ENCODE assay signal across 12 mouse cellular contexts in genomic region chr3:127527465-127528034, GRCm38 (mm10). TPM values are rescaled to one million over a fixed set of nuclear protein-coding genes. Genes with fewer than 3 reads are reported as not detected.
DNase-seq lines count a peak whose midpoint lies in the region; ATAC-seq and TF ChIP-seq lines count a peak whose summit lies in the region.
"Had no signal": no experiment of that assay in that cellular context is flagged by ENCODE, and none has a peak within 500 bp of the region (broad histone marks: within the 10 kb centered on the region; RNA-seq: fewer than 3 reads in every experiment).

No protein-coding gene starts in this region.

- no peak overlapping the region for H3K4me2 ChIP-seq in heart, embryonic 11.5 days
- H3K4me2 ChIP-seq in neural tube, embryonic 15.5 days: no peak overlapping the region
- H3K4me2 ChIP-seq: embryonic facial prominence, embryonic 15.5 days; limb, embryonic 13.5 days had no signal

- ATAC-seq in heart, embryonic 11.5 days (replicated peaks; ENCODE audit: insufficient number of reproducible peaks, low FRiP score, low TSS enrichment): no peak
- no peak for ATAC-seq in neural tube, embryonic 15.5 days (ENCODE audit: low FRiP score)

- no peaks in the 10 kb centered on the region for H3K9me3 ChIP-seq in heart, embryonic 11.5 days (replicated peaks; ENCODE audit: control insufficient read depth, low read length)
- H3K9me3 ChIP-seq in neural tube, embryonic 15.5 days (replicated peaks): no peaks in the 10 kb centered on the region
- no peaks in the 10 kb centered on the region for H3K9me3 ChIP-seq in limb, embryonic 10.5 days (replicated peaks)
- H3K9me3 ChIP-seq: embryonic facial prominence, embryonic 15.5 days; limb, embryonic 13.5 days had no signal

- peak; percentile 68 to 79 for DNase-seq in heart, adult 18-20 months
- DNase-seq in lung, postnatal 36 days: peak; percentile 2
- no peak for DNase-seq in lung, adult 2 months
- DNase-seq in cerebellum, postnatal 14 days: peak; percentile 20
- peak; percentile 20 to 36 for DNase-seq in layer of hippocampus, adult 8-10 months (ENCODE audit: low spot score in 2 of 2)
- no peak for DNase-seq in limb, embryonic 10.5 days (ENCODE audit: low spot score)
- DNase-seq: kidney, adult 18-20 months; midbrain, embryonic 14.5 days had no signal

- no peaks in the 10 kb centered on the region for H3K27me3 ChIP-seq in heart, embryonic 11.5 days (ENCODE audit: control insufficient read depth, insufficient read depth, low read length)
- H3K27me3 ChIP-seq in neural tube, embryonic 15.5 days (replicated peaks): no peaks in the 10 kb centered on the region
- H3K27me3 ChIP-seq in limb, embryonic 10.5 days (ENCODE audit: low read depth, poor library complexity, severe bottlenecking): no peaks in the 10 kb centered on the region
- H3K27me3 ChIP-seq: embryonic facial prominence, embryonic 15.5 days; limb, embryonic 13.5 days had no signal

- H3K9ac ChIP-seq in heart, embryonic 11.5 days (ENCODE audit: low read depth, low read length): no peak overlapping the region
- H3K9ac ChIP-seq in neural tube, embryonic 15.5 days (replicated peaks): no peak overlapping the region
- H3K9ac ChIP-seq: embryonic facial prominence, embryonic 15.5 days; limb, embryonic 13.5 days had no signal

- 66% methylated on average over 5 of the region's 5 CpGs for WGBS in heart, embryonic 11.5 days (ENCODE audit: insufficient replicate concordance)
- 71% methylated on average over 5 of the region's 5 CpGs for WGBS in lung, adult 2 months
- WGBS in neural tube, embryonic 15.5 days: 73% methylated on average over 5 of the region's 5 CpGs
- WGBS in limb, embryonic 10.5 days: 72% methylated on average over 5 of the region's 5 CpGs

- TF ChIP-seq POLR2A in lung, adult 2 months (IDR thresholded peaks at IDR 0.05; ENCODE audit: borderline replicate concordance, extremely low read depth, low read depth, low read length): no peak

- H3K4me1 ChIP-seq in heart, embryonic 11.5 days (ENCODE audit: control insufficient read depth, insufficient read depth, low read length): peaks cover 3% of the 10 kb centered on the region; the same call in 1 of the 2 replicates
- H3K4me1 ChIP-seq in lung, adult 2 months (ENCODE audit: control insufficient read depth, insufficient read depth, low read length): peaks cover 2% of the 10 kb centered on the region; the same call in 1 of the 2 replicates
- no peaks in the 10 kb centered on the region for H3K4me1 ChIP-seq in neural tube, embryonic 15.5 days
- H3K4me1 ChIP-seq in limb, embryonic 10.5 days: no peaks in the 10 kb centered on the region
- H3K4me1 ChIP-seq: embryonic facial prominence, embryonic 15.5 days; limb, embryonic 13.5 days had no signal

- no peak for TF ChIP-seq CTCF in lung, adult 2 months (IDR thresholded peaks at IDR 0.05; ENCODE audit: insufficient read depth, low read length)

- H3K27ac ChIP-seq in heart, embryonic 11.5 days (ENCODE audit: low read depth, low read length): no peak overlapping the region
- no peak overlapping the region for H3K27ac ChIP-seq in neural tube, embryonic 15.5 days (replicated peaks)
- no peak overlapping the region for H3K27ac ChIP-seq in limb, embryonic 10.5 days
- H3K27ac ChIP-seq: embryonic facial prominence, embryonic 15.5 days; limb, embryonic 13.5 days had no signal

- H3K4me3 ChIP-seq in heart, embryonic 11.5 days (ENCODE audit: low read depth, low read length): no peak overlapping the region
- H3K4me3 ChIP-seq in lung, adult 2 months (replicated peaks; ENCODE audit: extremely low read depth, low read depth, low read length): no peak overlapping the region
- no peak overlapping the region for H3K4me3 ChIP-seq in neural tube, embryonic 15.5 days (replicated peaks)
- H3K4me3 ChIP-seq in limb, embryonic 10.5 days: no peak overlapping the region
- H3K4me3 ChIP-seq: embryonic facial prominence, embryonic 15.5 days; limb, embryonic 13.5 days had no signal

- H3K36me3 ChIP-seq in heart, embryonic 11.5 days (ENCODE audit: control insufficient read depth, insufficient read depth, low read length): no peaks in the 10 kb centered on the region
- H3K36me3 ChIP-seq in neural tube, embryonic 15.5 days: no peaks in the 10 kb centered on the region
- H3K36me3 ChIP-seq in limb, embryonic 10.5 days: no peaks in the 10 kb centered on the region
- H3K36me3 ChIP-seq: embryonic facial prominence, embryonic 15.5 days; limb, embryonic 13.5 days had no signal

RNA-seq across cellular contexts. Expression of gene Larp7, which starts 25.6 kb away (rescaled TPM):
- total RNA-seq in heart, adult 18-20 months (2021): 10 to 100 TPM; 21.8 to 23.0 TPM
- 62.3 and 64.4 TPM in 2 replicates for polyA plus RNA-seq in heart, embryonic 11.5 days (2014; fragmentation: Nextera tagmentation; extraction: Ambion mirVana)
- 0.93 and 2.1 TPM in 2 replicates for polyA plus RNA-seq in lung, adult 2 months (2012; rRNA removed)
- total RNA-seq in layer of hippocampus, adult 8-10 months (2022): 10 to 100 TPM; 15.2 to 21.1 (median 18.0) TPM
- 26.9 and 35.6 TPM in 2 replicates for polyA plus RNA-seq in neural tube, embryonic 15.5 days (2015; fragmentation: Nextera tagmentation; extraction: Ambion mirVana)
- polyA plus RNA-seq in limb, embryonic 10.5 days (2016; fragmentation: Nextera tagmentation; extraction: Ambion mirVana): 62.7 and 69.4 TPM in 2 replicates

RNA-seq across cellular contexts. Expression of gene Zgrf1, which starts 25.7 kb away (rescaled TPM):
- under 1 TPM; 0.52 to 0.69 TPM for total RNA-seq in heart, adult 18-20 months (2021)
- 7.6 and 10.7 TPM in 2 replicates for polyA plus RNA-seq in heart, embryonic 11.5 days (2014; fragmentation: Nextera tagmentation; extraction: Ambion mirVana)
- 0.27 and 0.58 TPM in 2 replicates for polyA plus RNA-seq in lung, adult 2 months (2012; rRNA removed)
- total RNA-seq in layer of hippocampus, adult 8-10 months (2022): 1 to 10 TPM; 2.4 to 4.0 (median 2.7) TPM
- polyA plus RNA-seq in neural tube, embryonic 15.5 days (2015; fragmentation: Nextera tagmentation; extraction: Ambion mirVana): 3.9 and 4.2 TPM in 2 replicates
- polyA plus RNA-seq in limb, embryonic 10.5 days (2016; fragmentation: Nextera tagmentation; extraction: Ambion mirVana): 18.9 and 21.0 TPM in 2 replicates

RNA-seq across cellular contexts. Expression of gene Ank2, which starts 28.4 kb away (rescaled TPM):
- 100 to 1,000 TPM; 310 to 323 TPM for total RNA-seq in heart, adult 18-20 months (2021)
- 30.8 and 31.8 TPM in 2 replicates for polyA plus RNA-seq in heart, embryonic 11.5 days (2014; fragmentation: Nextera tagmentation; extraction: Ambion mirVana)
- 2.5 and 5.8 TPM in 2 replicates for polyA plus RNA-seq in lung, adult 2 months (2012; rRNA removed)
- 100 to 1,000 TPM; 710 to 787 (median 750) TPM for total RNA-seq in layer of hippocampus, adult 8-10 months (2022)
- 136 and 166 TPM in 2 replicates for polyA plus RNA-seq in neural tube, embryonic 15.5 days (2015; fragmentation: Nextera tagmentation; extraction: Ambion mirVana)
- 12.1 and 15.3 TPM in 2 replicates for polyA plus RNA-seq in limb, embryonic 10.5 days (2016; fragmentation: Nextera tagmentation; extraction: Ambion mirVana)

Comparison
In these comparisons a context has a peak if more than half of its experiments do, and no peak if none do; other contexts are left out.
1. DNase-seq: peak in heart, adult 18-20 months (2 of 2), lung, postnatal 36 days (single experiment), cerebellum, postnatal 14 days (2 of 2) and layer of hippocampus, adult 8-10 months (2 of 2); none in lung, adult 2 months (single experiment) and limb, embryonic 10.5 days (single experiment).